In the genomic region with DNA sequence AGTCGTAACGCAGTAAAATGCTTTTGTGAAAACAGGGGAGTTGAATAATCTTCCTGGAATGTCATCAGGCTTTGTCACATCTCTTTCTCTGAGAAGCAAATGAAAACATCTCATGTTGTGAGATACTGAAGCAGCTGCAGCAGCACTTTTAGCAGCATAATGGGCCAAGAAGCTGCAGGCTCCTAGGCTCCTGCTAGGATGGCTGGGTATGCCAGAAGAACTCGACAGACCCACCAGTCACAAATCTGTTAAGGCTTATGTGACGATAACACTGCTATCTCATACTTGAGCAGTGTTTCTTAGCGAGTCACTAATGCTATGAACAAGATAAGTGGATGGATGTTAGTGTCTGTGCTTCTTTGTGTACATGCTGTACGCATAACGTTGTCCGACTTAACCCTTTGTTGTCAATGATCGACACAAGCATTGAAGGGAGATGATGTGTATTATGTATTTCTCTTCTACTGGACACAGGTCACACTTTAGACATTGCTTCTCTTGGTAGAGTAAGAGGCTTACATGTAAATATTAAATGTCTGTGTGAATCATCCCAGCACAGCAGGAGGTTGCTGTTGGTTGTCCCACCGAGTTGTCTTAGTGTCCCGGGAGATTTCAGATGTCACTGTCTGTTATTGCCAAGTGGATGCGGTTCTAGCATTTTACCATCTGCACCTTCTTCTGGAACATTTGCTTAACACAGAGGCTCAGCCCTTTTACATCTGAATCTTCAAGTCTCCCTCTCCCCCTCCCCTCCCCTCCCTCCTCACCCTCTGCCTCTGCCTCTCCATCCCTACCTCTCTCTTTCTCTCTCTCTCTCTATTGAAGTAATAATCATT, we compare ENCODE assay signal across 13 mouse cellular contexts.
DNase-seq lines count a peak whose midpoint lies in the region; ATAC-seq and TF ChIP-seq lines count a peak whose summit lies in the region.
"Had no signal": no experiment of that assay in that cellular context is flagged by ENCODE, and none has a peak within 500 bp of the region (broad histone marks: within the 10 kb centered on the region; RNA-seq: fewer than 3 reads in every experiment).

No protein-coding gene starts in this region.

- H3K36me3 ChIP-seq in hindbrain, postnatal 0 days (ENCODE audit: insufficient read depth, low read length), result no peaks in the 10 kb centered on the region
- no peaks in the 10 kb centered on the region for H3K36me3 ChIP-seq in hindbrain, embryonic 13.5 days
- no peaks in the 10 kb centered on the region for H3K36me3 ChIP-seq in neural tube, embryonic 15.5 days
- H3K36me3 ChIP-seq: liver, embryonic 12.5 days had no signal

- H3K27ac ChIP-seq in hindbrain, postnatal 0 days, result peak overlapping the region; percentile 51; the same call in 1 of the 2 replicates
- H3K27ac ChIP-seq in hindbrain, embryonic 13.5 days, result no peak overlapping the region
- peak overlapping the region; percentile 19 for H3K27ac ChIP-seq in neural tube, embryonic 15.5 days (replicated peaks)
- H3K27ac ChIP-seq: heart, adult 2 months; liver, embryonic 12.5 days had no signal

- no peaks in the 10 kb centered on the region for H3K9me3 ChIP-seq in hindbrain, postnatal 0 days (ENCODE audit: low read length)
- H3K9me3 ChIP-seq in hindbrain, embryonic 13.5 days, result no peaks in the 10 kb centered on the region
- H3K9me3 ChIP-seq in neural tube, embryonic 15.5 days (replicated peaks), result no peaks in the 10 kb centered on the region
- H3K9me3 ChIP-seq: liver, embryonic 12.5 days had no signal

- WGBS in hindbrain, postnatal 0 days, result 49% methylated on average over 12 of the region's 12 CpGs
- WGBS in hindbrain, embryonic 13.5 days, result 70% methylated on average over 12 of the region's 12 CpGs
- 63% methylated on average over 12 of the region's 12 CpGs for WGBS in neural tube, embryonic 15.5 days

- no peak overlapping the region for H3K9ac ChIP-seq in hindbrain, postnatal 0 days (replicated peaks; ENCODE audit: low read length)
- no peak overlapping the region for H3K9ac ChIP-seq in hindbrain, embryonic 13.5 days
- H3K9ac ChIP-seq in neural tube, embryonic 15.5 days (replicated peaks), result no peak overlapping the region
- H3K9ac ChIP-seq: liver, embryonic 12.5 days had no signal

- no peak overlapping the region for H3K4me3 ChIP-seq in hindbrain, postnatal 0 days (ENCODE audit: low read length)
- H3K4me3 ChIP-seq in hindbrain, embryonic 13.5 days, result no peak overlapping the region
- no peak overlapping the region for H3K4me3 ChIP-seq in neural tube, embryonic 15.5 days (replicated peaks)
- H3K4me3 ChIP-seq: heart, adult 2 months; liver, embryonic 12.5 days had no signal

- intact Hi-C loops in gastrocnemius, postnatal 14 days (cut with DNase I; ENCODE audit: low total_unique reads), result no loop called here

- no peaks in the 10 kb centered on the region for H3K27me3 ChIP-seq in hindbrain, postnatal 0 days (ENCODE audit: insufficient read depth, low read length)
- H3K27me3 ChIP-seq in hindbrain, embryonic 13.5 days, result no peaks in the 10 kb centered on the region
- no peaks in the 10 kb centered on the region for H3K27me3 ChIP-seq in neural tube, embryonic 15.5 days (replicated peaks)
- H3K27me3 ChIP-seq: liver, embryonic 12.5 days had no signal

- no peaks in the 10 kb centered on the region for H3K4me1 ChIP-seq in hindbrain, postnatal 0 days (ENCODE audit: insufficient read depth, low read length)
- no peaks in the 10 kb centered on the region for H3K4me1 ChIP-seq in hindbrain, embryonic 13.5 days (replicated peaks)
- H3K4me1 ChIP-seq in neural tube, embryonic 15.5 days, result no peaks in the 10 kb centered on the region
- H3K4me1 ChIP-seq: liver, embryonic 12.5 days had no signal

- H3K4me2 ChIP-seq in hindbrain, postnatal 0 days (ENCODE audit: low read depth, low read length), result no peak overlapping the region
- no peak overlapping the region for H3K4me2 ChIP-seq in hindbrain, embryonic 13.5 days
- no peak overlapping the region for H3K4me2 ChIP-seq in neural tube, embryonic 15.5 days
- H3K4me2 ChIP-seq: liver, embryonic 12.5 days had no signal

- no peak for TF ChIP-seq CTCF in hindbrain, postnatal 0 days (IDR thresholded peaks at IDR 0.05; ENCODE audit: low read depth)

- DNase-seq in hindbrain, postnatal 0 days (ENCODE audit: low spot score), result peak; percentile 75
- no peak for DNase-seq in neural tube, embryonic 10.5 days (ENCODE audit: extremely low spot score, low spot score)
- DNase-seq in layer of hippocampus, adult 9-10 months (ENCODE audit: low spot score), result peak; percentile 5
- DNase-seq in gastrocnemius, postnatal 14 days, result no peak
- DNase-seq in thymus, postnatal 25 days, result no peak
- DNase-seq: heart, adult 2 months; heart, postnatal 10 days; kidney, adult 2 months; lung, postnatal 14 days; thymus, postnatal 14 days had no signal

- peak; percentile 76 for ATAC-seq in hindbrain, postnatal 0 days
- ATAC-seq in hindbrain, embryonic 13.5 days (ENCODE audit: low FRiP score), result no peak
- ATAC-seq in neural tube, embryonic 15.5 days (ENCODE audit: low FRiP score), result no peak
- ATAC-seq: liver, embryonic 12.5 days had no signal

Comparison
In these comparisons a context has a peak if more than half of its experiments do, and no peak if none do; other contexts are left out.
1. DNase-seq: peak in hindbrain, postnatal 0 days (single experiment) and layer of hippocampus, adult 9-10 months (single experiment); none in neural tube, embryonic 10.5 days (single experiment), gastrocnemius, postnatal 14 days (single experiment) and thymus, postnatal 25 days (single experiment).